Mouse (Mus musculus) thymus, adult 2 months (tissue): ENCODE measurements around the gene Abhd6.

ENCODE experiments used
- CTCF ChIP-seq: fragments of 200-500 bp; IDR thresholded peaks from 2 replicates; pipeline ENCODE4 v1.5.1; 2012; ENCODE audit warnings: mild to moderate bottlenecking, control low read depth, low read length, moderate library complexity, borderline replicate concordance; ENCODE audit not compliant: control insufficient read depth, poor library complexity, insufficient read depth; ENCODE audit errors: extremely low read depth
- POLR2A ChIP-seq: fragments of 200-500 bp; IDR thresholded peaks from 2 replicates; pipeline ENCODE4 v1.6.1; 2012; ENCODE audit warnings: mild to moderate bottlenecking, low read length, control low read depth, moderate library complexity; ENCODE audit not compliant: control insufficient read depth, poor library complexity, insufficient read depth; ENCODE audit errors: extremely low read depth

DNA sequence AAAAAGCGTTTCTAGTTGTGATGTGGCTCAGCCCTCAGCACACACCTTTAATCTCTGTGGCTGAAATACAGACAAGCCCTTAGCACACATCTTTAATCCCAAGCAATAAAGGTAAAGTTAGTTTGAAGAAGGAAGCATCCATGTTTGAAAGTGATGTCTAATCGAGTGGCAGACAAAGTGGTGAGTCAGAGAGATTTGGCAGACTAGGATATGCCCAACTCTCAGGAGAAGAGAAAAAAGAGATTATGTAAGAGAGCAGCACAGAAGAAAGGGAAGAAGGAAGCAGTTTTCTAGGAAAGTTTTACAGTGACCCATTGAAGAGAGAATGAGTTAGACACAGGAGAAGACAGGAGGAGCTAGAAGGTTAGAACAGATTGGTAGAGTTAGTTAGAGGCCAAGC, 86.3 kb downstream of the Abhd6 start:
- TF ChIP-seq POLR2A (no peak), CTCF (no peak)
